Mouse (Mus musculus): ENCODE measurements around the gene Rps6ka1.

Rps6ka1 gene

DNA sequence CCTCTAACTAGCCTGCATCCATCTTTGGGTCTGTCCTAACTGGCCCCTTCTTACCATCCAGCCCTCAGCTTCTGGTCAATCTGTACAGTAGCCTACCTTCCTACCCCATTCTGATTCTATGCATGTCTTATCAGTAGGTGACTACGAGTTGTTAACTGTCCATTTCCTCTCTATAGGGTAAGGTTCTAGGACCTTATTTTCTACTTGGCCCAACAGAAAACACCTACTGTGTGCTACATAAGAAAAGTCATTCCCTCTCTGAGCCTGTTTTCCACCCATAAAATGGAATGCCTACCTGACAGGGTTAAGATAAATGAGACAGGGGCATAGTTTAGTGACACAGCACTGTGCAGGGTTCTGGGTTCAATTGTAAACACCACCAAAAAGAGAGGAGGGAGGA is 41.0 kb downstream of the Rps6ka1 start:
- ChIA-PET POLR2A (interaction anchor here in 2 of 4 experiments (1.0 to 2.1 kb wide), 6 partner anchors 36 to 64 kb away, joined by 3 to 12 read pairs (median 4); no protein-coding TSS in a partner anchor), CTCF (interaction anchor here in 2 of 4 experiments (0.5 to 1.2 kb wide), 4 partner anchors 10 to 110 kb away, joined by 3 to 4 read pairs (median 4); no protein-coding TSS in a partner anchor)

- ChIA-PET CTCF (interaction anchor here in 2 of 4 experiments (0.6 to 0.7 kb wide), 3 partner anchors 8 to 77 kb away, joined by 3 to 6 read pairs (median 3); no protein-coding TSS in a partner anchor), POLR2A (interaction anchor here in 3 of 4 experiments (0.7 to 1.5 kb wide), 5 partner anchors 10 to 55 kb away, joined by 3 to 4 read pairs (median 3); no protein-coding TSS in a partner anchor)
Observed at GRCm38 (mm10) chr4:133845060-133845459, 42.5 kb downstream of the Rps6ka1 start.

DNA sequence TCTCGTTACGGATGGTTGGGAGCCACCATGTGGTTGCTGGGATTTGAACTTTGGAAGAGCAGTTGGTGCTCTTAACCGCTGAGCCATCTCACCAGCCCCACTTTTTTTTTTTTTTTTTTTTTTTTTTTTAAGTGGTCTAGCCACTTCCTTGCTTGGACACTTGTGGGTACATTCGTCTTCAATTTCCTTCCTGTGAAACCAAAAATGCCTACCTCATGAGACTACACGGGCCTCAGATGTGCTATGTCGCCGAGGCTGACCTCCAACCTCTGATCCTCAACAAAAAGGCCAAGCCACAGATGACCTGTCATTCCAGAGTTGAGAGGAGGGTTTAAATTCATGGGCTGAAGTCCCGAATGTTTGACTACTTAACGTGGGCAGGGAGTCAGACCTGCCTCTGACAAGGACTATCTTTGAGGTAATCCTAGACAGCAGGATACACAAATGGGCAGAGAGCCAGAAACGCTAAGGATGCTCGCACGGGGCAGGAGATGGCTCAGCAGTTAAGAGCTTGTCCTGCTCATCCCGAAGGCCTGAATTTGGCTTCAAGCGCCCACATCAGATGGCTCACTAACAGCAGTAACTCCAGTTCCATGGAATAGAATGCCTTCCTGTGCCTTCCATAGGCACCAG is 43.3 kb downstream of the Rps6ka1 start:
- ChIA-PET CTCF (interaction anchor here in 2 of 4 experiments (0.6 kb wide), 2 partner anchors 8 to 705 kb away, joined by 3 to 7 read pairs; no protein-coding TSS in a partner anchor), POLR2A (interaction anchor here in 2 of 4 experiments (0.8 to 1.5 kb wide), 2 partner anchors 10 to 55 kb away, joined by 3 to 4 read pairs; no protein-coding TSS in a partner anchor)

- CTCF ChIA-PET = interaction anchor here in 2 of 4 experiments (0.6 to 0.8 kb wide), 4 partner anchors 14 to 283 kb away, joined by 3 to 5 read pairs (median 4); no protein-coding TSS in a partner anchor
- POLR2A ChIA-PET = interaction anchor here in 2 of 4 experiments (0.5 to 1.2 kb wide), 5 partner anchors 27 to 248 kb away, joined by 3 read pairs; no protein-coding TSS in a partner anchor
Observed at GRCm38 (mm10) chr4:133842992-133843737, 44.4 kb downstream of the Rps6ka1 start.

GRCm38 (mm10) chr4:133841756-133842483 is 45.7 kb downstream of the Rps6ka1 start:
- POLR2A ChIA-PET = interaction anchor here in 3 of 4 experiments (0.6 to 2.5 kb wide), 56 partner anchors 8 to 1097 kb away, joined by 3 to 56 read pairs (median 5); partner anchors contain the start of genes Rps6ka1 (in 2 of the 3), Hmgn2 (in 1 of the 3), Pigv (in 1 of the 3) and Tent5b (in 1 of the 3)
- CTCF ChIA-PET = interaction anchor here in 3 of 4 experiments (0.6 to 2.7 kb wide), 27 partner anchors 9 to 1354 kb away, joined by 3 to 18 read pairs (median 5); partner anchors contain the start of genes Cep85 (in 2 of the 3), Rps6ka1 (in 2 of the 3), Nudc (in 1 of the 3) and Zdhhc18 (in 1 of the 3)

DNA sequence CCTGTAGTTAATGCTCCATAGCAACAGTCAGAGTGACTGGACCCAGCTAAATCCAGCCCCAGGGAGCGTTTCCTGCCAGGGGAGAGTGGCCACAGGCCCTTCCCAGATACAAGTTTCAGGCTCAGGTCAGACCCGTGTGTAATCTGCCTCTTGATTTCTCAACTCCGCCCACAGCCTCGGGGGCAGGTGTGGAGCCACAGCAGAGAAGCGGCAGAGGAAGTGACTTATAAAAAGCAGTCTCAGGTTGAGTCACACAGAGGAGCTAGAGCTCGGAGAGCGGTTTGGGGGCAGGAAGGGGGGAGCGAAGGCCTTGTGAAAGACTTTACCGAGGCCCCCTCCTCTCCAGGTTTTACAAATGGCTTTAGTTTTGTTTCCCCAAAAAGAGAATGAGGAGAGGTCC is 46.6 kb downstream of the Rps6ka1 start:
- ChIA-PET CTCF (interaction anchor here in 3 of 4 experiments (0.6 to 2.7 kb wide), 41 partner anchors 8 to 427 kb away, joined by 3 to 18 read pairs (median 4); partner anchors contain the start of genes Rps6ka1 (in 3 of the 3), Cep85 (in 2 of the 3), Nudc (in 1 of the 3) and Sh3bgrl3 (in 1 of the 3)), POLR2A (interaction anchor here (0.6 to 2.5 kb wide), 80 partner anchors 8 to 584 kb away, joined by 3 to 56 read pairs (median 5); partner anchors contain the start of genes Hmgn2 (in 2 of the 4), Rps6ka1 (in 2 of the 4), Wdtc1 (in 2 of the 4) and Gpn2 (in 1 of the 4))

DNA sequence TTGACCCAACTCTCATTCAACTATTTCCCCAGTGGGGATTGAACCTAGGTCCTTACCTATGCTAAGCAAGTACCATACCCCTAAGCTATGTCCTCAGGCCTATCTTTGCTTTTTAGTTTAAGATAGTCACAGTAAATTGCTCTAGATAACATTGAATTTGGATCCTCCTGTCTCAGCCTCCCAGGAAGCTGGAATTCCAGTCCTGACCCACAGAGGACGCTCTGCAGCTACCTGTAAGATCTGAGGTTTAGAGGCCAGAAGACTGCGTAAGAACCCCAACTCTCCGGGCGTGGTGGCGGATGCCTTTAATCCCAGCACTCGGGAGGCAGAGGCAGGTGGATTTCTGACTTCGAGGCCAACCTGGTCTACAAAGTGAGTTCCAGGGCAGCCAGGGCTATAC is 47.1 kb downstream of the Rps6ka1 start:
- ChIA-PET CTCF (interaction anchor here (0.6 to 2.7 kb wide), 40 partner anchors 12 to 552 kb away, joined by 3 to 18 read pairs (median 4); partner anchors contain the start of genes Rps6ka1 (in 3 of the 4), Cep85 (in 1 of the 4), Nudc (in 1 of the 4) and Sh3bgrl3 (in 1 of the 4)), POLR2A (interaction anchor here (0.5 to 2.5 kb wide), 71 partner anchors 9 to 1439 kb away, joined by 3 to 56 read pairs (median 5); partner anchors contain the start of genes Hmgn2 (in 2 of the 4), Rps6ka1 (in 2 of the 4), Gpn2 (in 1 of the 4) and Pigv (in 1 of the 4))

DNA sequence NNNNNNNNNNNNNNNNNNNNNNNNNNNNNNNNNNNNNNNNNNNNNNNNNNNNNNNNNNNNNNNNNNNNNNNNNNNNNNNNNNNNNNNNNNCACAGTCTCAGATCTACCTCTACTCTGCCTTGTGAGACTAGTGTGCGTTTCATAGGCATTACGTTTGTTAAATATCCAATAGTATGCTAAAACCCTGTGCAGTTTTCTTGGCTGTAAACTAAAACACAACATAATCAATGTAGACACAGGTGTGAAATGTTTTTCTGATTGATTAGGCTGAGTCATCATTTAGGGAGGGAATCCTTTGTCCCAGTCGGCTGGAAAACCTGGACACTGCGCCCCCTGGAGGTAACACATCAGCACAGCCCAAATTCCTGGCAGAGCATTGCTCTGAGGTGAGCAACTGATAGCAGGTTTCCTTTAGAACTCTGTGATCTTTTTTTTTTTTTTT is 48.2 kb downstream of the Rps6ka1 start:
- POLR2A ChIA-PET = interaction anchor here in 3 of 4 experiments (0.6 to 2.5 kb wide), 8 partner anchors 9 to 1326 kb away, joined by 3 to 56 read pairs (median 4); no protein-coding TSS in a partner anchor
- CTCF ChIA-PET = interaction anchor here in 2 of 4 experiments (0.6 to 1.9 kb wide), 10 partner anchors 11 to 899 kb away, joined by 3 to 12 read pairs (median 4); no protein-coding TSS in a partner anchor

- ChIA-PET CTCF (interaction anchor here (0.5 to 1.6 kb wide), 44 partner anchors 8 to 608 kb away, joined by 3 to 10 read pairs (median 4); partner anchors contain the start of genes Pigv (in 3 of the 4) and Zdhhc18 (in 3 of the 4)), POLR2A (interaction anchor here in 3 of 4 experiments (0.6 to 1.4 kb wide), 12 partner anchors 9 to 300 kb away, joined by 3 to 4 read pairs (median 3); partner anchors contain the start of genes Sfn (in 1 of the 3) and Zdhhc18 (in 1 of the 3))
Observed at GRCm38 (mm10) chr4:133836575-133836974, 51.0 kb downstream of the Rps6ka1 start.

- CTCF ChIA-PET = interaction anchor here in 3 of 4 experiments (0.6 to 1.5 kb wide), 6 partner anchors 18 to 227 kb away, joined by 3 to 4 read pairs (median 4); partner anchors contain the start of gene Zdhhc18 (in 1 of the 3)
Observed at GRCm38 (mm10) chr4:133835211-133835610, 52.4 kb downstream of the Rps6ka1 start.

DNA sequence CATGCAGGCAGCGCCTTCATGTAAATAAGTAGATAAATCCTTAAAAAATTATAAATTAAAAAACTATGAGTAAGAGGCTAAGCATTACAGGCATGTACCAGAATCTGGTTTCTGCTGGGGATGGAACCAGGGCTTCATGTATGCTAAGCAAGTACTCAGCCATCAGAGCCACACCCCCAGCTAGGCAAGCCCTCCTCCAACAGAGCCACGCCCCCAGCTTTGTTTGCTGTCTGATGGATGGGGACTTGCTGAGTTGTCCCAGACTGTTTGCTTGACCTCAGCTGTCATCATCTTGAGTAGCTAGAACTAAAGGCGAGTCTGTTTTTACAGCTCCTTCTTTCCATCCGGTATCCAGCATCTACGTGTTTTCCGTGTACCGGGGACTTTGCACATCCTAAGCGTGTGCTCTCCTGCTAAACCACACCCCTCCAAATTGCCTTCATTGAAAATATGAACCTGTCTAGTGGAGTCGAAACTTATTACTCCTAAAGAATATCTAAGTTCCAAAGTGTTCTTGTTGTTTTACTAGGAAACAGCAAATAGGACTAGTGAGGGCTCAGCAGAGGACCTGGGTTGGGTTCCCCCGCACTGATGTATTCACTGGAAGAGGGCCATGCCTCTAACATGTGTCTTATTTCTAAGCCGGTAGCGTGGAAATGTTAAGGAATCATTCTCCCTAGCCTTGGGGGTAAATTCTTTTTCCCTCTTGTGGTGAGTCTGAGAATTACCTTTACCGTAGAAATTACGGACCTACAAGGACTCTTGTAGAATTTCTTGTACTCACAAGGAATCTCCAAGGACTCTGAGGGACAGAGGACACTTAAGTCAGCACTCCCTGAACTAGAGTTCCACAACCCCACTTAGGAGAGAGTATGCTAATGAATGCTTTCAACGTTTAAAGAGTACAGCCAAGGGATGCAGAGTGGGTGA is 54.4 kb downstream of the Rps6ka1 start:
- CTCF ChIA-PET = interaction anchor here (0.6 to 1.3 kb wide), 45 partner anchors 8 to 409 kb away, joined by 3 to 14 read pairs (median 4); partner anchors contain the start of genes Zdhhc18 (in 3 of the 4), Pigv (in 2 of the 4), Nudc (in 1 of the 4) and Rps6ka1 (in 1 of the 4)

More at GRCm38 (mm10) chr4:133835211-133835610, 52.4 kb downstream of the Rps6ka1 start:
- POLR2A ChIA-PET = interaction anchor here in 2 of 4 experiments (0.7 to 1.6 kb wide), 3 partner anchors 15 to 177 kb away, joined by 3 read pairs; no protein-coding TSS in a partner anchor

DNA sequence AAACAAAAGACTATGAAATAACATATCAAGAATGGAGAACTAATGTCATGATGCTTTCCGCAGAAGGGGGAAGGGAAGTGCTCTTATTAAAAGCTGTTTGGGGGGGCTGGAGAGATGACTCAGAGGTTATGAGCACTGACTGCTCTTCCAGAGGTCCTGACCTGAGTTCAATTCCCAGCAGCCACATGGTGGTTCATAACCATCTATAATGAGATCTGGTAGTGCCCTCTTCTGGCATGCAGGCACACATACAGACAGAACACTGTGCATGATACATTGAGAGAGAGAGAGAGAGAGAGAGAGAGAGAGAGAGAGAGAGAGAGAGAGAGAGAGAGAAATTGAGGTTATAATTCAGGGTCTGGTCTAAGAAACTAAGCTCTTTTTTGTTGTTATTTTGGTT is 57.1 kb downstream of the Rps6ka1 start:
- CTCF ChIA-PET = interaction anchor here in 2 of 4 experiments (0.6 to 0.9 kb wide), 5 partner anchors 159 to 897 kb away, joined by 3 to 7 read pairs (median 4); no protein-coding TSS in a partner anchor
- POLR2A ChIA-PET = interaction anchor here in 3 of 4 experiments (0.6 to 1.2 kb wide), 9 partner anchors 9 to 815 kb away, joined by 3 to 7 read pairs (median 4); no protein-coding TSS in a partner anchor

More for the DNA sequence above, 54.4 kb downstream of the Rps6ka1 start:
- POLR2A ChIA-PET = interaction anchor here in 3 of 4 experiments (0.5 to 1.1 kb wide), 36 partner anchors 12 to 1067 kb away, joined by 3 to 11 read pairs (median 3); no protein-coding TSS in a partner anchor

GRCm38 (mm10) chr4:133829281-133830070 is 58.1 kb downstream of the Rps6ka1 start:
- ChIA-PET CTCF (interaction anchor here in 1 of 4 experiments (0.7 kb wide), 1 partner anchor 158 kb away, joined by 3 read pairs; no protein-coding TSS in a partner anchor), POLR2A (no interaction called here)

Measured in embryonic stem cell, embryonic (primary cell).